Mouse (Mus musculus): ENCODE measurements around the gene Ank. TPM values are rescaled to one million over a fixed set of nuclear protein-coding genes. Genes with fewer than 3 reads are reported as not detected.

Gene Ank
- total RNA-seq, 2 experiments from 2014 or later, result 173 to 176 TPM

DNA sequence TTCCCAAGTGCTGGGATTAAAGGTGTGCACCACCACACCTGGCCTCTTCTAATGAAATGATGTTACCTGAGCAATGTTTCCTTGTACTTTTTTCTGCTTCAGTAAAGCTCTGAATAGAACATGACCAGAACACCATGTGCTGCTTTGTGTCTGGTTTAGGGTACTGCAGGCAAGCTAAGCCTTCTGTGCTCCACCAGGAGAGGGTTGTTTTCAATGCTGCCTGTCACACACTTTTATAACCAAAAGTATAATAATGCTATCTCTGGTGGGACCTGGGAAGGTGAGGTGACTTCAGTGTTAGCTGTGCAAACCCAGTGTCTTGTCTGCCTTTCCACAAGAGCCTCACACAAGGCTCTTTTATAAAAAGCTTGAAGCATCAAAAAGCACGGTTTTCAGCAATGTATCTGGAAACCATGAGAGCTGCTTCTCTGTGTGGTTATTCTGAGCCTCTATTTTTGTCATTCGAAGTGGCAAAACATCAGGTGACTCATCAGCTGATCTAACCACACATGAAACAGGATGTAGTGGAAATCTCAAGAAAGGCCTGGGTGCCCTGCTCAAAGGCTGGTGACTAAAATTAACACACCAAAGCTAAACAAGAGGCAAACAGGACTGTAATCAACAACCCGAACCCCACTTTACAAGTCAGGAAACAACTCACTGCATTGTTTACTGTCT lies 130.1 kb downstream of the Ank start:
- Histone ChIP-seq H3K27ac (peak overlapping the region; percentile 93), H3K4me3 (no peak overlapping the region)
- no peak for DNase-seq (ENCODE audit: extremely low spot score in 1 of 2, low spot score in 2 of 2)
- intact Hi-C loops (cut with DNase I), result no loop called here
- peak; percentile 46 for TF ChIP-seq CTCF (IDR thresholded peaks at IDR 0.05)

DNA sequence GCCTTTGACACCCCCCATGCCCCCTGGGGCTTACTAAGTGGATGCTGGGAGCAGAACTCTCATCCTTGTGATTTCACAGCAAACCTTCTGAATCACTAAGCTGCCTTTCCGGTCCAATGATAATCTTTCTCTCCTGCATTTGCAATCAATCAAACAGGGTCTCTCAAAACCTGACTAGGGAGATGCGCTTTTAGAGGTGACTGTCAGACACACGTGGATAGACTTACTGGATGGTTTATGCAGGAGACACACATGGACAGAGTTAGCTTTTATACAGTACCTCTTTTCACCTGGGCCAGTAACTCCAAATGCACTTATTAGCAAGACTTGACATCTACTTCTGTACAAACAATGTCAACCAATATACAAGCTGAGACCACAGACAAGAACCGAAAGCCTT lies 131.0 kb downstream of the Ank start:
- intact Hi-C loops (cut with DNase I), result no loop called here

DNA sequence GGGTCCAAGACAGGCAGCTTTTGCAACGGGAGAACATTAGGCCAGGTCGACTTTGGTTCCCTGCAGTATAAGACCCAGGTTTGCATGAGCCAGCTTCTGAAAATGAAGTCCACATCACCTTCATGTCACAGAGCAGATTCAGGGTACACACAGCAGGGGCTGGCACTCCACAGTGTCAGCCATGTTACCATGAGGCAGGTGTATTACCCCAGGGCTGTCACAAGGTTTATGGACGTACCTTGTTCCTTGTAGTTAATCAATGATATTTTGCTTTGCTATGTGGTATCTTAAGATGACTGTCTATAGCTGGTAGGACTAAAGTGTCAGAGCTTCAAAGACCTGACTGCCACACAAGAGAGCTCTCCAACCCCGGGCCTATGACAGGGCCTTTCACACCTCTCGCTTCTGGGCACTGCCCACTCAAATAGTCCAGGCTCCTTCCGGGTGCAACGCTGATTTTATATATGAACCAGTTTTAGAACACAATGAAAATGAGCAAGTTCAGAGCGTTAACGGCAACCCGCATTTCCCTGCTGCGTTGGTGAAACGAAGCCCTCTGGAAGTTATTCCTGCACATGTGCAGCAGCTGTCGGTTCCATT lies 132.4 kb downstream of the Ank start:
- intact Hi-C loops (cut with DNase I), result no loop called here
- no peak overlapping the region; the same call in 1 of the 2 replicates for H3K27ac ChIP-seq
- TF ChIP-seq CTCF (IDR thresholded peaks at IDR 0.05), result no peak

More for the DNA sequence above, 131.0 kb downstream of the Ank start:
- H3K4me3 ChIP-seq, result no peak overlapping the region
- no peak for DNase-seq (ENCODE audit: extremely low spot score in 1 of 2, low spot score in 2 of 2)
- TF ChIP-seq CTCF (IDR thresholded peaks at IDR 0.05), result no peak
- peak overlapping the region; percentile 93 for H3K27ac ChIP-seq

DNA sequence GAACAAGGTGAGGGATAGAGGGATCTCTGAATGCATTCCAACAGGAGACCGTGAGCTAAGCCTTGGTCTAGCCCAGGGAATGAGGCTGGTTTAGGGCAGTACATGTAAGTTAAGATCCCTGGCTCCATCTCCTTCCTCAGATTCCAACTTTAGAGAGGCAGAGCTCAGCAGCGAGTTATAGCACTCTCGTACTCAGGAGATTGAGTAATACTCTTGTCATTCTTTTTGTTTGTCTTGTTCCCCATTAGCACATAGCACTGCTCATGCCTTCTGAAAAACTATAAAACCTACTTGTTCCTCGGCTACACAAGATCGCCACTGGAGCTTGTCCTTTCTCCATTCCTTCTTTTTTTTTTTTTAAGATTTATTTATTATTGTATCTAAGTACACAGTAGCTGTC lies 134.0 kb downstream of the Ank start:
- no peak for DNase-seq (ENCODE audit: extremely low spot score in 1 of 2, low spot score in 2 of 2)
- Histone ChIP-seq H3K4me3 (no peak overlapping the region), H3K27ac (no peak overlapping the region)
- TF ChIP-seq CTCF (IDR thresholded peaks at IDR 0.05), result no peak
- intact Hi-C loops (cut with DNase I), result no loop called here

More for the DNA sequence above, 132.4 kb downstream of the Ank start:
- H3K4me3 ChIP-seq, result no peak overlapping the region
- DNase-seq (ENCODE audit: extremely low spot score in 1 of 2, low spot score in 2 of 2), result no peak

DNA sequence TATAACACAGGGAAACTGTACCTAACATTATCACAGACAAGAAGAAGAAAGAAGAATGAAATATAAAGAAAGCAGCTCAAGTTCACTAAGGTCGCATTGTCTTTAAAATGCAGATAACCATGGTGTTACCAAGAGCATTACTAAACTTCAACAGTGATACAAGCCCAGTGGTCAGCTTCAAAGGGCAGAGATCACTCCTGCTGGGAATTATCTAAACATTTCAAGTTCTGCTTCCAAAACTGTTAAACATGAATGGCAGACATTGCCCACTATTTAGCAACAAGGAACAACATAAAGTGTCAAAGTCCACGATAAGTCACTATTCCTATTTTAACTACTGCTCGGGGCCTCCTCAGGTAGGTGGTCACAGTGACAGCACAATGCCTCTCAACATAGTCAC lies 138.1 kb downstream of the Ank start:
- no peak for TF ChIP-seq CTCF (IDR thresholded peaks at IDR 0.05)
- Histone ChIP-seq H3K27ac (no peak overlapping the region), H3K4me3 (no peak overlapping the region)
- DNase-seq (ENCODE audit: extremely low spot score in 1 of 2, low spot score in 2 of 2), result no peak
- intact Hi-C loops (cut with DNase I), result no loop called here

DNA sequence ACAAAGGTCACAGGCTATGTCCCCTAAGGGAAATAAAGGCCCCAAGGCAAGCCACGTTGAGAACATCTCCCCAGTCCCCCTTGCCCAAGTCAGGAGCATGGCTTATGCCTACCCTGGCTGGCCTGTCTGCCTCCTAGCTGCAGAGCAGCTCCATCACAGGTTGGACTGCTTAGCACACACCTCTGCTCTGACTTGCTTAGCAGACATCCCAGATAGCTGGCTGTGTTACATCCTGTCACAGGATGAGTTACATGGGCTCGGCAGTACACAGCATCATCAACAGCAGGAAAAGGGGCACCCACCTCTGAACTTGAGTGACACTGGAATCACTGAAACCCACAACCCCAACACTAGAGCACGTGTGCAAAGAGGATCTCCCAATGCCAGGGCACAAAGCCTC lies 138.8 kb downstream of the Ank start:
- no peak overlapping the region for H3K4me3 ChIP-seq
- H3K27ac ChIP-seq, result no peak overlapping the region
- TF ChIP-seq CTCF (IDR thresholded peaks at IDR 0.05), result no peak; the same call in 1 of the 2 replicates
- DNase-seq (ENCODE audit: extremely low spot score in 1 of 2, low spot score in 2 of 2), result no peak
- intact Hi-C loops (cut with DNase I), result no loop called here

DNA sequence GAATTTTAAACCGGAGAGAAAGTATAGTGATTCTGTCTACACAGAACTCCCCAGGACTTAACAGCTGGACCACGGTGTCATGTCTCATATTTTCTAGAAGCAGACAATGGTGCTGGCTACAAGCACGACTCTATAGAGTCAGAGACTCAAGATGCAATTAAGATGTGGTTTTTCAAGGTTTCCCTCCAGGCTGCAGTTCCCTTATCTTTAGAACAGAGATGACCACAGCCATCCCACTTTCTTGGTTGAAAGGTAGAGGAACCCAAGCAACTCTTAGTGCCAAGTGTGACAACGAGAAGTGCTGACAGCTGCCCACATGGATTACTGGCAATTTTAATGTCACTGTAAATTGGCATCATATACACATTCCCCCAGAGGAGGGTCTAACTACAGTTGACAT lies 143.1 kb downstream of the Ank start:
- no peak for TF ChIP-seq CTCF (IDR thresholded peaks at IDR 0.05)
- H3K4me3 ChIP-seq, result no peak overlapping the region
- DNase-seq (ENCODE audit: extremely low spot score in 1 of 2, low spot score in 2 of 2), result no peak
- H3K27ac ChIP-seq, result no peak overlapping the region
- intact Hi-C loops (cut with DNase I), result no loop called here

DNA sequence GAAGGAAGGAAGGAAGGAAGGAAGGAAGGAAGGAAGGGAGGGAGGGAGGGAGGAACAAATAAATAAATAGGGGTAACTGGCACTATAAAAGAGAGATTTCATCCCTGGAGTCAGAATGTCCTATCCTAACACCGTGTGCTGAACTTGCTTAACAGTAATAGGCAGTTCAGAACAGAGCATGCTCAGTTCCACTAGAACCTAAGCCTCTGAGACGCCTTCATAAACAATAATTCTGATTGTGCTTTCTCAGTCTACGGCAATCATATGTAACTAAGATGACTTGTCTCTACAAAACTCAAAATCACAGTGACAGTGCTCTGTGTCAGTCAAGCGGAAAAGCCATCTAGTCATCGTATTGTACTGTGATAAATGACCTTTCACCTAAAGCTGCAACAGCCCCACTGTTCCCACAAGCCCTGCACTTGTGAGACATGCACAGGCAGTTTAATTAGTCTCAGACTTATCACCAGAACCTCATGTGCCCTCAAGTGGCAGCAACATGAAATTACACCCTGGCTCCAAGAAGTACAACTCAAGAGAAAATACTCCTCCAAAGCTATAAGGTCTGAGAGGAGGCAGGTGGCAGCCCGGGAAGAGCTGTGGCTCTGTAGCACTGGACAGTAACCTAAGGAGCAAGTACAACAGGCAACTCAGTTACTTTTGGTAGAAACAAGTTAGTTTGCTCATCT lies 146.2 kb downstream of the Ank start:
- peak; percentile 91 for TF ChIP-seq CTCF (IDR thresholded peaks at IDR 0.05)
- no peak overlapping the region for H3K4me3 ChIP-seq
- no peak overlapping the region for H3K27ac ChIP-seq
- peak; percentile 68 to 72 for DNase-seq (ENCODE audit: extremely low spot score in 1 of 2, low spot score in 2 of 2)
- intact Hi-C loops (cut with DNase I), result loop anchor here (2.0 to 5.0 kb wide), 2 partner anchors 145 to 290 kb away; partner anchors contain the start of gene Ank

DNA sequence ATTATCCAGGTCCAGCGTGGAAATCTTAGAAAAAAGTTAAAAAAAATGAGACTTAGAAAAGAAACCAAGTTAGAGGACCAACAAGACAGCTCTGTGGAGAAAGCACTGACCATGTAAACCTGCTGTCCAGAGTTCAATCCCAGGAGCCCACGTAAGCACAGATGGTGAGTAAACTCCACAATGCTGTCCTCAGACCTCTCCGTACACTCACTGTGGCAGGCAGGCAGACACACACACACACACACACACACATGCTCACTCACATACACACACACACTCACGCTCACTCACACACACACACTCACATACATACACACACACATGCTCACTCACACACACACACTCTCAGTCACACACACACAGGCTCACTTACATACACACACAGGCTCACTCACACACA lies 146.8 kb downstream of the Ank start:
- DNase-seq (ENCODE audit: extremely low spot score in 1 of 2, low spot score in 2 of 2), result no peak
- no peak overlapping the region for H3K27ac ChIP-seq
- no peak overlapping the region for H3K4me3 ChIP-seq
- intact Hi-C loops (cut with DNase I), result loop anchor here (2.0 to 5.0 kb wide), 2 partner anchors 146 to 290 kb away; partner anchors contain the start of gene Ank
- TF ChIP-seq CTCF (IDR thresholded peaks at IDR 0.05), result no peak

DNA sequence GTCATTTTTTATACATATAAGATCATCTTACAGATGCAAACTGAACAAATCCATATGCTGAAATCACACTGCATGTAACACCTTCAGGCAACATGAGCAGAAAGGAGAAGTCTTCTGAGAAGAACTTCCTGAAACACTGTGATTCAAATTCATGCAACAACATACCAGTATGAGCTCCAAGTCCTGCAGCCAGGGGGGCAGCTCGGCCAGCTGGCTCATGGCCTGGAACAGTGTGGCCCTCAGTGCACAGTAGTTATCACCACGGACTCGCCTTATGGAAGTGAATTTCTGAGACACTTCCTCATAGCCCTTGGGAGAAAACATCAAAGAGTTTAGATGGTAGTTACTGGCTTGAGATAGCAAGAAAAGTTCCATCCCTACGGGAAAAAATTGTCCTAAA lies 149.7 kb downstream of the Ank start:
- peak overlapping the region; percentile 19; the same call in 1 of the 2 replicates for H3K27ac ChIP-seq
- no peak overlapping the region for H3K4me3 ChIP-seq
- intact Hi-C loops (cut with DNase I), result no loop called here
- TF ChIP-seq CTCF (IDR thresholded peaks at IDR 0.05), result no peak; the same call in 1 of the 2 replicates
- no peak for DNase-seq (ENCODE audit: extremely low spot score in 1 of 2, low spot score in 2 of 2)

DNA sequence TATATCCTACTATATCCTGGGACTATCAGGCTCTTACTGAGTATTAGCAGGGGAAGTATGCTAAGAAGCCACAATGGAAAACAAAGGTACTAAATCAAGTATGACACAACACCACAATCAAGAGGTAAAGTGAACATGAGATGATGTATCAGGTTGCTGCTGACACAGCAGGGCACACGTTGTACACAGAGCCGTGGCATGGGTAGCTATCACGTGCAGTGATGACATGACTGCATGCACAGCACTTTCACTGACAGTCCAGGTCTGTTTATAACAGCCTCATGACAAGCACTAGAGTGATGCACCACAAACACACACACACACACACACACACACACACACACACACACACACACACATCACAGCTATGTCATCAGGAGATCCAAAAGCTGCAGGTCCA lies 150.8 kb downstream of the Ank start:
- no peak for TF ChIP-seq CTCF (IDR thresholded peaks at IDR 0.05)
- no peak for DNase-seq (ENCODE audit: extremely low spot score in 1 of 2, low spot score in 2 of 2)
- Histone ChIP-seq H3K4me3 (no peak overlapping the region), H3K27ac (no peak overlapping the region)
- intact Hi-C loops (cut with DNase I), result no loop called here

Measured in left cerebral cortex, adult 2 months (tissue).